Mouse (Mus musculus) megakaryocyte-erythroid progenitor cell, adult 5-6 weeks (primary cell): Measurements from ENCODE around the gene Creb5. TPM values are rescaled to one million over a fixed set of nuclear protein-coding genes. Genes with fewer than 3 reads are reported as not detected.

Experiments
- ATAC-seq: replicated peaks from 2 replicates; pipeline ENCODE4 v1.8.0; 2016; ENCODE audit warnings: mild to moderate bottlenecking, inconsistent platforms; ENCODE audit not compliant: severe bottlenecking, poor library complexity, low FRiP score, low TSS enrichment
- total RNA-seq, 2 experiments: library from RNA; stranded (forward) in 1 of 2; stranded (reverse) in 1 of 2; fragments of 200-1000, 215-1000 nt in 1 of 2; fragments of >200 nt in 1 of 2; fragmentation: Nextera tagmentation in 1 of 2; gene quantifications; 2 replicates each; pipeline ENCODE4 v1.2.3; 2014 to 2017

Gene Creb5
- total RNA-seq, 2 experiments from 2014 or later: not detected

GRCm38 (mm10) chr6:53313604-53314003, 26.5 kb downstream of the Creb5 start:
- ATAC-seq: no peak

- ATAC-seq: no peak
Measured at GRCm38 (mm10) chr6:53314126-53314525, 27.1 kb downstream of the Creb5 start.

- no peak for ATAC-seq
Measured at GRCm38 (mm10) chr6:53319543-53320325, 32.7 kb downstream of the Creb5 start.

GRCm38 (mm10) chr6:53337398-53337797, 50.3 kb downstream of the Creb5 start:
- ATAC-seq: no peak

GRCm38 (mm10) chr6:53352311-53352960, 65.4 kb downstream of the Creb5 start:
- no peak for ATAC-seq

- no peak for ATAC-seq
Measured at GRCm38 (mm10) chr6:53356328-53356727, 69.3 kb downstream of the Creb5 start.

GRCm38 (mm10) chr6:53363535-53363934, 76.5 kb downstream of the Creb5 start:
- ATAC-seq: no peak

- no peak for ATAC-seq
Measured at GRCm38 (mm10) chr6:53363981-53364391, 76.9 kb downstream of the Creb5 start.

GRCm38 (mm10) chr6:53369147-53369546, 82.1 kb downstream of the Creb5 start:
- no peak for ATAC-seq

- no peak for ATAC-seq
Measured at GRCm38 (mm10) chr6:53369928-53370327, 82.9 kb downstream of the Creb5 start.

- ATAC-seq: no peak
Measured at GRCm38 (mm10) chr6:53371962-53372361, 84.9 kb downstream of the Creb5 start.

- ATAC-seq: no peak
Measured at GRCm38 (mm10) chr6:53374315-53374941, 87.4 kb downstream of the Creb5 start.

- no peak for ATAC-seq
Measured at GRCm38 (mm10) chr6:53389277-53389676, 102.2 kb downstream of the Creb5 start.

- no peak for ATAC-seq
Measured at GRCm38 (mm10) chr6:53390413-53390812, 103.3 kb downstream of the Creb5 start.

GRCm38 (mm10) chr6:53394026-53394425, 107.0 kb downstream of the Creb5 start:
- no peak for ATAC-seq

GRCm38 (mm10) chr6:53395208-53395607, 108.1 kb downstream of the Creb5 start:
- no peak for ATAC-seq

GRCm38 (mm10) chr6:53396421-53396820, 109.4 kb downstream of the Creb5 start:
- ATAC-seq: no peak

- ATAC-seq: no peak
Measured at GRCm38 (mm10) chr6:53397797-53398196, 110.7 kb downstream of the Creb5 start.

- ATAC-seq: no peak
Measured at GRCm38 (mm10) chr6:53398297-53399140, 111.4 kb downstream of the Creb5 start.

- ATAC-seq: no peak
Measured at GRCm38 (mm10) chr6:53401364-53401763, 114.3 kb downstream of the Creb5 start.
